Mouse (Mus musculus) right cerebral cortex, postnatal 25 days (tissue): ENCODE measurements around the gene Gm42417.

Experiments used
- DNase-seq: peaks from one replicate; pipeline ENCODE4 v3.0.0; 2022

Gene Gm42417

DNA sequence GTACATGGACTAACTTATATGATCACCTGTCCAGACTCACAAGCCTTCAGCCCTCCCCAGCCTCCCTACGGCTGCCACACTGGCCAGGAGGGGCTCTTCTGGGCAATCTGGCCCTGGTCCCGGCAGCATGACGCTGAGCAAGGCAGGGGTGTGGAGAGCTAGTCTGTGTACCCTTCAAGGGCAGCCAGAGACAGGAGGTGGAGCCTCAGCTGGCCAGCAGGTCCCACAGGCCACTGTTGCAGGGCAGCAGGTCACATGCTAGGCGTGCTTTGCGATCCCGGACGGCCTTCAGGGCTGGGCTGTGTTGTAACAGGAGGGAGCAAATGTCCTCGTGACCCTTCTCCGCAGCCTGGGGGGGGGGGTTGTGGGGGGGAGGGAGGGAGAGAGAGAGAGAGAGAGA lies at the start of gene Gm42417:
Gene Gm42417 (minus strand): TSS at position 244 of the 400 bp plus-strand sequence.
- DNase-seq = no peak

DNA sequence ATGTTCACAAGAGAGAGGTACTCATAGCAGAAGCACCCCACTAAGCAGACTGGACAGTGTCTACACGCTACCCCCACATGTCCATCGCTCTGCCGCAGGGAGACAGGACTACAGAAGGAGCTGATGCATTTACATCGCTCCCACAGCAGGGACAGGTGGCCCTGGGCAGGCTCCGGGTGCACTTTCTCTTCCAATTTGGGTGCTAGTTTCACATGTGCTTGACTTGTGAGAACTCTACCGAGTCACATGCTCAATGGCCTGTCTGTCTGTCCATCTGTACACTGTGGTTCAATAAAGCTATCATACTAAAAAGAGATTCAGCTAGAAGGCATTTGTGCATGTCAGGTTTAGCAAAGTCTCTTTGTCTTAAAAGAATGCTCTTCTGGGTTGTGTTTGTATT lies 48.6 kb upstream of the Gm42417 start:
- no peak for DNase-seq

DNA sequence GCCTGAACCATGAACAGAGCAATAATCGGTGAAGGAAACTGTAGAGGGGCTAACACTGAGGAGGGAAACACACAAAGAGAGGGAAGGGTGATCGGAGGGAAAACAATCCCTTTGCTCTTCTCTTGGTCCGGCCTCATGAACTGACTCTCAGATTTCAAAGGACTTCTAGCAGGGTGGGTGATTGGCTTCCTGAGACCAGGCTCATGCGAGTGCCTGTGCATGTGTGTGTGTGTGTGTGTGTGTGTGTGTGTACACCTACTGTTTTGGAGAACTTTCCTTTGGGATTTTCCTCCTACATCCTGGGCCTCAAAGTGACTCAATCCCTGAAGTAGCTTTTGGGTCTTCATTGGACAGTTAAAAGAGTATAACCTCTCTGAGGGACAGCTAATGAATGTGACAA lies 47.1 kb upstream of the Gm42417 start:
- no peak for DNase-seq

DNA sequence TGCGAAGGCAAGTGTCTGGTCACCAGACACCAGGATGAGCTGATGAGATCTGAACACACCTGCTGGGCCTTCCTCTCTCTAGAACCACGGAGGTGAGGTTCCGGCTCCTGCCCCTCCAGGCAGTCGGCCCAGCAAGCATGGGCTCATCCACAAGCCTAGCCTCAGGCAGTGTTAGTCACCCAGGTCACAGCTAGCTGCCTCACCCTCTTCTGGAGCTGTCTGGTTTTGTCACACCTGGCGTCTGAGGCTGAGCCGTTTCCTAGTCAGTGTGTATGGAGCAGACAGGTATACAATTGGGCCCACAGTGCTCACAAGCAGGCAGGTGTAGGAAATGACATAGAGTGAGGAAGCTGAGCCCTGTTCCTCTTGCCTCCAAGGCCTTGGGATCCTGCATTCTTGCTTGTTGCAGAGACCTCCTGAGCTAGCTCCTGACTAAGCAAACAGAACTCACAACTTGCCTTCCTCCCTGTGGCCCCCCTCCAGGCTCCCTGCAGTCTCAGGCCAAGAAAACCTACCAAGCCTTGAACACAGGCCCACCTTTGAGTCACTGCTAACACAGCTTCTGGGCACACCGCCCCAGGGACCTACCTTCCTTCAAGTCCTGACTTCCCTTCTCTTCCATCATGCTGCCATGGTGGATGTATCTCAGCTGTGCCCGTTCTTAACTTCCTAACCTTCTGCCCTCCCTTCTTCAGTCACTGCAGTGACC lies 44.3 kb upstream of the Gm42417 start:
- no peak for DNase-seq

DNA sequence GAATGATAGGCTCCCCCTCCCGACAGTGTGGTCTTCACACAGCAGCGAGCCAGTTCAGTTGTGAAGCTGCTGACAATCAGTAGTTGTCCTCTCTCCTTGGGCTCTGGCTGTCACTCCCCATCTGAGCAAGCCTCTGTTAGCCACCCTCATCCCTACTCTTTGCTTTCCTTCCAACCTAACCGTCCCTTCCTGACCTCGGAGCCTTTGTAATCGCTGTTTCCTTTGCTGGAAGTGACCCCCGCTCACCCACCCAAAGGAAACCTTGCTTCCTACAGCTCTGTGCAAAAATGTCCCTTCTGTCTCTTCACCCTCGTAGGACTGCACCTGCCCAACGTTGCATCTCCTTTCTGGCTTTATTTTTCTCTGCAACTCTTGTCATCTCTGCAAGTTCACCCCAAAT lies 43.0 kb upstream of the Gm42417 start:
- no peak for DNase-seq

DNA sequence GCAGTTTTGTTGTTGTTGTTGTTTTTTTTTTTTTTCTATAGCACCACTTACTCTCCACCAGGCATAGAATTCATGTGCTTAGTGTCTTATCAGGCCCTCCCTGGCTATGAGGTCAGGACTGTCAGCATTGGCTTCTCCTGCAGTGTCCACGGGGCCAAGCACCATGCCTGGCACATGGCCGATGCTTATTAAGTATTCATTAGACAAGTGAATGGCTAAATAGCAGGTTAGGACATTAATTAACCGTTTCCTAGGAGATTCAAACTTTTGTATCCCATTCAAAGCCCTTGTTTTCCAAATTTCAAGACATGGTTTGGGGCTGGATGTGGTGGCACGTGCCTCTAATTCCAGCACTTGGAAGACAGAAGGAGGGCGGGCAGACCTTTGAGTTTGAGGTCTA lies 42.0 kb upstream of the Gm42417 start:
- no peak for DNase-seq

DNA sequence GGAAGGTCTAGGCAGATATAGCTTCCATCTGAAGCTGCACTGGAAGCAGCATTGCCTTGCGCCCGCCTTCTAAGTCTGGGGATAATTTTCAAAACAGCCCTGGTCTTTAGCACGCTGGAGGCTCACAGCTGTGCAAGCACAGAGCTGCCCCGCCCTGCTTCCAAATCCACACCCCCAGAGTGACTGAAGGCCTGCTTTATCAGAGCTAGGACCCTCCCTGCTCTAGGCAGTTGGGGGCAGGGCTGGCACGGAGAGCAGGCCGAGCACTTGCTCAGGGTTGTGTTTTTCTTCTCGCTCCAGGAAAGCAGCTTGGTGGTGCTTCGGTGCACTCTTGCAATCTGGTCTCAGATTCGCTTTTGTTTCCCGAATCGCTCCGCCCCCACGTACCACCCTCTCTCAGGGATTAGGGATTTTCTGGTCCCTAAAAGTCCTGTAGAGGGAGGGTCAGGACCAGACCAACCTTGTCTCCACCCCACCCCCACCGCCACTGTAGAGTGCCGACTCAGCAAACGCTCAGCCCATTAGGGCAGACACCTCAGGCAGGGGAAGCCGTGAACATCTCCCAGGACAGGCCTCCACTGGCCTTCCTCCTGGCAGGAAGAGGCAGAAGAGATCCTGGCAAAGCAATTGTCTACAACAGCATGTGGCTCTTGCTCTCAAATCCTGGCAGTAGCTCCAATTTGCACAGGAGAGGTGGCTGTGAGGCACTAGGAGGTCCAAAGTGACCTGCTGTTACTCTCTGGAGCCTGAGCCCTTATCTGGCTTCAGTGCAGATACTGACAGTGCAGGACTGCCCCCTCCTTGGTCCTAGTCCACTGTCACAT lies 41.4 kb upstream of the Gm42417 start:
- DNase-seq = peak; percentile 51

DNA sequence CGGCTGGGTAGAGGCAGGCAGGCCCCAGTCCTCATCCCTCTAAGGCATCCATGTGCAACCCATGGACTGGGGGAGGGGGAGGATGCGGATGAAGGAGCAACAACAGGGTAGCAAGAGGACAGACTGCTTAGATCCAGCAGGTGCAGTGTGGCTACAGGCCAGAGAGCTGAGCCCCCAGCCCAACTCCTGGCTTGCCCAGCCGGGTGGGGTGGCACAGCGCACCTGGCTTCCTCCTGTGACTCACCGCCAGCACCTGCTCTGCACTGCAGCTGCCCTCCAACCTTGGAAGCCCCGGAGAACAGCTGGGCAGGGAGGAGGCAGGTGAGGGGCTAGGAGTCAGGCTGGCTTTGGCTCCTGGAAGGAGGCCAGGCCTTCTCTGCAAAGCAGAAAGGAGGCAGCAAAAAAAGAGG lies 40.8 kb upstream of the Gm42417 start:
- no peak for DNase-seq

DNA sequence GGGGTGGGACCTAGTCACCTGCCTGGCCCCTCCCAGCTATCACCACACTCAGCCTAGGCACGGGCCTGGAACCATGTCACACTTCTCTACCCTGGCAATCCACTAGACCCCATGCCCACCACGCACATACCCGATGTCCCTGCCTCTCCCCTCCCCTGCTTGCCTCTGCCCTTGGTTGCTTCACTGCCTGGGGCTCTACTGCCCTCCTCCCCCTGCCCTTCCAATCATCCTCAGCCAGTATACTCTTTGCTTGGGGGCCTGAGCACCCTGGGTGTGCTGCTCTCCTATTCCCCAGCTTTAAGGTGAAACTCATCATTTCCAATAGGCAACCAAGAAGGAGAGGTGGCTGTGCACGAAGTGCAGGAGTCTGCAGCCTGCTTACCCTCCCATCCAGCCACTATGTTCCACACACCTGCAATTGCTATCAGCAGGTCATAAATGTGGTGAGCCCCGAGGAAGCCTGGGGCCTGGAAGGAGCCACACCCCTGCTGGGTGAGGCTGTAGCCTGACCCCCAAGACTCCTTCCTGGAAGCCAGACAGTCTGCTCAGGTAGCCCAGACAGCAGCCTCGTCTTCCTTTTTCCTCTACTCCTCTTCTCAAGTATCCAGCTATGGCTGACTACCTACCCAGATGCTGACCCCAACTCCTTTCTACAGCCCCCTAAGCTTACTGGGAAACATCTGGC lies 37.9 kb upstream of the Gm42417 start:
- DNase-seq = no peak

DNA sequence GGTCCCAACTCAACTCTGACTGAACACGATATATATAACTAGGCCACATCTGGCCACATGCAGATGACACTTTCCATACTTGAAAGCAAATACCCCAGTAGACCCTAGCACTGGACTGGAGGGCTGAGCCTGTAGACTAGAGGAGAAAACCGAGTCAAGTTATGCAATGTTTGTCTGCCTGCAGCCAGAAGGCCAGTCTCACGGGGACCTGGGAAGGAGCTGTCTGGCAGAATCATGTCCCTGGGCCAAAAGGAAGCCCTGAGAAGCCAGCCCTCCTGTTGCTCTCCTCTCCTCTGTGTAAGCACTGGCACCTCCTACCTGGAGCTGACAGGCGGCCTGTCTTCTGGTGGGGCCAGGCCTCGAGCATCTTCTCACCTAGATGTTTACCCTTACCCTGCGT lies 36.1 kb upstream of the Gm42417 start:
- no peak for DNase-seq

DNA sequence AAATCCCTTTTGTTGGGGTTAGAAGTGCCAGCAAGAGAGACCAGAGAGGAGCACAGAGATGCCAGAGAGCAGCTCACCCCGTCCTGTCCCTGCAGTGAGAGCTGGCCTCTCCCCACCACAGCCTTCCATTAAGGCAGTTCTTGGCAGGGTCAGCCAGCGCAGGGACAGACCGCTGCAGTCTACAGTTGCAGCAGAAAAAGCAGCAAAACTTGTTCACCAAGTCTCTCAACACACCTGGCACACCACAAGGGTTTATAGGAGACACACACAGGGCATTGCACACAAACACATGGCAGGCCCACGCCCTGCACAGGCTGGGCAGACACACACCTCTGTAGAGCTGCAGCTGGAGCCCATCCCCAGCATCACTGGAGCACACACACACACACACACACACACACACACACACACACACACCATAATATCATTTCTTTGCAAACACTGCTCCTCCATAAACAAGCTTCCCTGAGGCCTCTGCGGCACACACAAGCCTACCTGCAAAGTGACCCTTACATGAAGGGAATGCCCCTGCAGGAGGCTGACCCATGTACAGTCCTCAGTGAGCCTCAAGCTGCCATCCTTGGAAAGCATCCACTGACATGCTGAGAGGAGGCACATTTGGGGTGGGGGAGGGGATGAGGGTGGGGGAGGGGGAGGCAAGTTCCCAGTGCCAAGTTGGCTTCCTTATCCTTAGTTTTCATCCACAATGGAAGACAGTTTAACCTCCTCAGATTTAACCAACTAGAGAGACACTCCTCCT lies 35.1 kb upstream of the Gm42417 start:
- DNase-seq = no peak

DNA sequence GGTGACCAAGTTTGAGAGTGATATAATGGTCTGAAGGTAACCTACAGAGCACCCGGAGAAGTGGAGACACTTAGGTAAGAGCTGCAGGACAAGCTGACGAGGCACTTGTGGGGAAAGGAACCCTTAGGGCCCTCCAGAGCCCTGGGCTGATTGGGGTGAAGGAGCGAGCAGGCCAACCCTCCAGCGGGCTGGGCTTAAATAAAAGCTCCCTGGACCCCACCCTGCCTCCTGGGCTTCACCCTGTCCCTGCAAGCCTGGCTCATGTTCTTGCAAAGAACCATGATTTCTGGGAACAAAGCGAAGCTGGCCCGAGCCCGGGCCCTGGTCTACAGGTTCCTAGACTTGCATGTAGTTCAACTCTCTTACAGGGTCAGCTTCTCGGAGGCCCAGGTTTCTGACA lies 34.3 kb upstream of the Gm42417 start:
- no peak for DNase-seq

DNA sequence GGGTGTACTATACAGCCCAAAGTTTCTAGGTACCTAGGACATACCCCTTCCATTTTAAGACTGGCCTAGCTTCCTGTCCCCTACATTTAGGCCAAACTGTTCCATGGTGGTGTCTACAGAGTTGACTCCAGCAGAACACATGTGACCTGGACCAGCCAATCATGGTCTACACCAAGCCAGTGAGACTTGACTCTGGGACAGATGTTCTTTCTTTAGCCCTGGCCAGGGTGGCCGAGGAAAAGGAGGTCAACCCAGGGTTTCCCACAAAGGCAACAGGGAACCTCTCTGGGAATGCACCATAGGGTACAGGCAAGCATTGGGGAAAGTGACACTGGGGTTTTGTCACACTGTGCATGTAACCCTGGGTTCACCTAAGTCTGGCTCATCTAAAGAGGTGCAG lies 33.5 kb upstream of the Gm42417 start:
- no peak for DNase-seq

DNA sequence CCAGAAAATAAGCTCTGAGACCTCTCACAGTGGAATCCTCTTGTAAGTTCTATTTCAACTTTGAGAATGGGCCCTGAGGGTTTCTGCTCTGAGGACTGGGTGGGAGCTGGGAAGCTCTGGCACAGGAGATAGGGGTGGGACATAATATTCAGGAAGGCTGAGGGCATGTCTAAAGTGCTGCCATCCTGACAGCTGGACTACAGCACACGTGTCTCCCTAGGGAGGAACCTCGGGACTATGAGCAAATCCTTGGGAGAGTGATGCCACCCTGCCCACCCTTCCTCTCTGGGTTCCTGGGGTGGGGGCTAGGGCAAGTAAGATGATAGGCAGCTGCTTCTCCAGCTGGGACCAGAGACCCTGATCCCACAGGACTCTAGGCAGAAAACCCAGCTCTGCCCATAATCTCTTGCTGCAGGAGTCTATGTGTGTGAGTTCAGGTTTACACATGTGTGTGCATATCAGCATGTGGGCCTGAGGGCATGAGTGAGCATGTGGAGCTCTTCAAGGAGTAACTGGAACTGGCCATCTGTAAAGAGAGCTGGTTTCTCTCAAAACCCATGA lies 33.0 kb upstream of the Gm42417 start:
- no peak for DNase-seq

DNA sequence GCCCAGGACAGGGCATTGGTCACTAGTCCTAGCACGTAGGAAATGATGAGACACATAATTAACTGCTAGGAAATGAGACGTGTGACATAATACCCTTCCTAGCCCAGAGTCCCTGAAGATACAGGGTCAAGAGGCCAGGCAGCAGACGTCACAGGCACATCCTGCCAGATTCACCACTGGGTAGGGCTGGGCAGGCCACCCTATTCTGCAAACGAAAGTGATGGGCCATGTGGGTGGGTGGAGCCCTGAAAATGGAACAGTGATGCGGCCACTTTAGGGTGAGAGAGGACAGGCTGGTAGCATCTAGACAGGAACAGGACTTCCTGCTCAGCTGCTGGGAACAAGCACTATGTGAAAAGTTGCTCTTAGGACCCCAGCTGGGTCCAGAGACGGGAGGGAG lies 32.4 kb upstream of the Gm42417 start:
- DNase-seq = no peak

DNA sequence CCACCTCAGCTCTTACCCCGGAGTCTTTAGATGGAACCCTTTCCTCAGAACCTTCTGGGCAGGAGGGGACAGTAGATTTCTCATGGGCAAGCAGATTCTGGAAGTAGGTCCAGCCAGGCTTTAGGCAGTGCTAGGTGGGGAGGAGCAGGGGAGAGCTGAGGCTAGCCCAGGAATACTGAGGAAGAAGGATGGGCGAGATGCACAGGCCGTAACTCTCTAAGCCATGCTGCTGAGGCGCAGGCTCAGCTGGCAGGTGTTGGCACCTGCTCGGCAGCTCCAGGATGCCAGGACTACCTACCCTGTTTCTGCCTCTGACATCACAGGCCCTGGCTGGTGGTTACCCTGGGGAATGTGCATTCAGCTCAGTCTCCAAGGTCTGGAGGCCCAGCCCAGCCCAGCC lies 31.1 kb upstream of the Gm42417 start:
- DNase-seq = no peak

DNA sequence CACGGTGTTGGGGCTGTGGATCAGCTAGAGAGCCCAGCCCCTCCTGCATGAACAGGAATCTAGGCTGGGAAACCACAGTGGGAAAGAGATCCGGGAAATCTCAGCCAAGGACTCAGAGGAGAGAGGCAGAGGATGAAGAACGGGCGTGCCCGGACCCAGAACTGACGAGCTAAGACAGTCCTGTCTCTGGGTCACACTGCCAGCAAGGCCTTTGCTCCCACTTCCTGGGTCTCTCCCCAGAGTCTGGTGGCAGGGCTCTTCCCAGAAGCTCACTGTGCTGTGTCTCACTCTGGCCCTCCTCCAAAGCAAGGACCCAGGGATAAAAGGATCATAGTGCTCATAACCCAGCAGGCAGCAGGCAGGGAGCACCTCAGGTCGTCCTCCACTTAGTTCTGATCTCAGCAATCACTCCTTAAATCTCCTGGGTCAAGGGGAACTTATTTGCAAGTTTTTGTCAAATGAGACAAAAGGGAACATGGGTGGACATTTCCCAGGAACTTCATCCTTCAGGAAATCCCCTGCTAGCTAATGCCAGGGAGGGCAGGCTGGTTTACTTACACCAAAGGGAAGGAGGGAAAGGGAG lies 30.6 kb upstream of the Gm42417 start:
- DNase-seq = no peak

DNA sequence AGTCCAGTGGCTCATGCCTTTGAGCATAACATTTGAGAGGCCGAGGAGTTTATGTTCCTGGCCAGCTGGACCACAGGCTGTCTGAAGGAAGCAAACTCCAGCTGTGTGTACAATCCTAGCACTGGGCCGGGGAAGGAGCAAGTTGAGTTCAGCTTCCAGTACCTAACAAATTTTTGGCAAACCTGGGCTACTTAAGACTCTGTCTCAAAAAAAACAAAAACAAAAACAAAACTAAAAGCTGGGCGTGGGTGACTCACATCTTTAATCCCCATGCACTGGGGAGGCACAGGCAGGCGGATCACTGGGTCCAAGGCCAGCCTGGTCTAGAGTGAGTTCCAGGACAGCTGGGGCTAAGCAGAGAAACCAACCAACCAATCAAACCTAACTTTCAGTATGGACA lies 29.5 kb upstream of the Gm42417 start:
- DNase-seq = no peak

DNA sequence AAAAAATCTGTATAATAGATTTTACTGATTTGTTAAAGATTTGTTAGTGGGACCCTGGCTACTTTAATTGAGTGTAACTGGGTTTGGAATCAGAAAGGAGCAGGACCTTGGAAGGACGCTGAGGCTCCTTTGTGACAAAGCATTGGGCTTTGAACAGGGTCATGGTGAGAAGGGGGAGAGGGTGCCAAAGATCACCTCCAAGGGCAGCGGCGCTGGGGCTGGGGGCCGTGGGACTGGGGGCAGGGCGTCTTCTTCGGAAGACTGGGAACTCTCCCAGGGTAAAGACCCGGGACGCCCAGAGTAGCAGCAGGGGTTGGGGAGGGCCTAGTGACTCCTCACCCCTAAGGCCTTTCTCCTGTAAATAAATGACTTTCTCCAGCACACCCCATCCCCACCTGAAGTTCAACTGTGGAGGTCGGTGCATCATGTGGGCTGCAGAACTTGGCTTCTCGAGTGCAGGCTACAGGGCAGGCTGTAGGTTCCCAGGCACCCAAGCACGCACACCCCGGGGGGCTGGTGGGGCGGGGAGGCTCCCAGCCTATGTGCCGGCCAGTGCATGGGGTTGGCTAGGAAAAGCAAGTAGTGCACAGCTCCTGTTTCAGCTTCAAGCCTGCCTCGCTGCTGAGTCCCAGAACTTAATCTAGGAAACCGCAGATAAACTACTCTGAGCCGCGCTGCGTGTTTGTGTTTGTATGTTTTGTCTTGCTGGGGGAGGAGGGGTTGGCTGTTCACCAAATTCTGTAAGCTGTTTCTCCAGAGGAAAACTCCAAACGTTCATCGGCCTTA lies 28.8 kb upstream of the Gm42417 start:
- DNase-seq = no peak

DNA sequence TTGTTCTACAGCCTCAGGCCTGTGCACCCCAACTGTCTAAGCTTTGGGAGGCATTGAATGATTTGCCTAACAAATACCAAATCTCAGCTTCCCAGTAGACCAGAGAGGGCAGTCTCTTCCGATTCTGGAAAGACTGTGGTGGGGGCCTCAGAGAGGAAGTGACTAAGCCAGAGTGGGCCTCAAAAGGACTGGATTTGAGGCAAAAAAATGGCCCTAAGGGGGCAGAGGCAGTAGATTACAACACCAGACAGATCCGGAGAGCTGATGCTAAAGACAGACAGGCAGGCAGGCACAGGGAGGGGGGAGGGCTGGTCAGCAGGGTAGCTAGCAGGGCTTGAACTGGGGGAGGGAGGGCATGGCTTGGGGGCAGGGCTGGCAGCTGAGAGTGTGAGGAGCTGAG lies 27.2 kb upstream of the Gm42417 start:
- no peak for DNase-seq

DNA sequence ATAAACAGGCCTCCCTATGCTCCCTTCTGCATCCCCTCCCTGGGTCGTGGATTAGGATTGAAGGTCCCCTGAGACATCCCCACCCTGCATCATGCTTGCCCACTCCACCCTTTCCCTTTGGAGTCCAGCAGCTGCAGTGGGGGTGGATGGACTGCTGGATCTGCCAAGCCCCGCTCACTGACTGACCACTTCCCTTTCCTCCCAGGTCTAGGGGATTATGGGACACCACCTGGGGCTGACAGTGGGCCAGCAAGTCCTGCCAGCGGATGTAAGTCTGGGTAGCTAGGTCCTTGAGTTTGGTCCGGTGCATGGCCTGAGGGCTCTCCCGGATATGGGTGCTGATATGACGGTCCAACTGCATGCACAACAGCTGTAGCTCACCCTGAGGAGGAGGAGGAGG lies 24.9 kb upstream of the Gm42417 start:
- no peak for DNase-seq

DNA sequence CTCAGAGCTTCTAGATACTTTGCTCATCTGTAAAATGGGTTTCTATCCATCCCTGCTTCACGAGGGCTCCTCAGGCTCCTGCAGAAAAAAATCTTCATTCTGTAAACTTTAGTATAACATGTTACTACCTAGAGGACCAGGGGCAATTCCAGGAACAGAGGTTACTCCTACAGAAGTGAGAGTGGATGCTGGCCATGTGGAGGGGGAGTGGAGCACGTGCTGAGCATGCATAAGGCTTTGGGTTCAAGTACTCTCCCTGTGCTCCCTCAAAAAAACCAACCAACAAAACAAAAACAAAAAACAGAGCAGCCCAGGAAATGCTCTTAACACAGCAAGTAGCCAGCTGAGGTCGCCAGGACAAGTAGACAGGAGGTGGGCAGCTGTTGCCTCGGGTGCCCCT lies 24.4 kb upstream of the Gm42417 start:
- no peak for DNase-seq
